Mouse (Mus musculus) kidney, embryonic 15.5 days (tissue): Measurements from ENCODE around the gene Tmem274. TPM values are rescaled to one million over a fixed set of nuclear protein-coding genes. Genes with fewer than 3 reads are reported as not detected.

Experiments
- ATAC-seq: fragments of 200-750 bp; cut with Nextera tagmentation; replicated peaks from 2 replicates; pipeline ENCODE4 v1.8.0; 2017; ENCODE audit warnings: moderate TSS enrichment; ENCODE audit not compliant: low FRiP score
- H3K27ac ChIP-seq: fragments of 300-500 bp; sonication (generic); 2 replicates; pipeline ENCODE4 v1.5.1; 2015; ENCODE audit warnings: mild to moderate bottlenecking, inconsistent platforms
- H3K27me3 ChIP-seq: fragments of 300-500 bp; sonication (generic); 2 replicates; pipeline ENCODE4 v1.6.1; 2015; ENCODE audit warnings: inconsistent platforms
- H3K36me3 ChIP-seq: fragments of 300-500 bp; sonication (generic); 2 replicates; pipeline ENCODE4 v1.6.1; 2015; ENCODE audit warnings: inconsistent platforms
- H3K4me1 ChIP-seq: fragments of 300-500 bp; sonication (generic); 2 replicates; pipeline ENCODE4 v1.6.1; 2015; ENCODE audit warnings: inconsistent platforms
- H3K4me2 ChIP-seq: fragments of 300-500 bp; sonication (generic); 2 replicates; pipeline ENCODE4 v1.6.1; 2015; ENCODE audit warnings: moderate library complexity, mild to moderate bottlenecking, inconsistent platforms
- H3K4me3 ChIP-seq: fragments of 300-500 bp; sonication (generic); replicated peaks from 2 replicates; pipeline ENCODE4 v1.5.1; 2015; ENCODE audit warnings: mild to moderate bottlenecking, inconsistent platforms
- H3K9ac ChIP-seq: fragments of 300-500 bp; sonication (generic); 2 replicates; pipeline ENCODE4 v1.6.1; 2015; ENCODE audit warnings: mild to moderate bottlenecking, inconsistent platforms
- H3K9me3 ChIP-seq: fragments of 300-500 bp; sonication (generic); replicated peaks from 2 replicates; pipeline ENCODE4 v1.6.1; 2016; ENCODE audit warnings: inconsistent platforms
- WGBS: fragments of 180-500 bp; shearing (Covaris S2); methylation state at CpG from one replicate; pipeline ENCODE4 v1.1.7; 2015; ENCODE audit warnings: mixed read lengths; 5-methylcytosine and 5-hydroxymethylcytosine counted together
- polyA plus RNA-seq: library from polyadenylated mRNA; unstranded; fragments of >200 nt; fragmentation: Nextera tagmentation; extraction: Ambion mirVana; gene quantifications from 2 replicates; pipeline ENCODE4 v1.2.1, GENCODE M21; 2015

The Tmem274 gene
- polyA plus RNA-seq, 1 experiment from 2014 or later, result 0.45 TPM

DNA sequence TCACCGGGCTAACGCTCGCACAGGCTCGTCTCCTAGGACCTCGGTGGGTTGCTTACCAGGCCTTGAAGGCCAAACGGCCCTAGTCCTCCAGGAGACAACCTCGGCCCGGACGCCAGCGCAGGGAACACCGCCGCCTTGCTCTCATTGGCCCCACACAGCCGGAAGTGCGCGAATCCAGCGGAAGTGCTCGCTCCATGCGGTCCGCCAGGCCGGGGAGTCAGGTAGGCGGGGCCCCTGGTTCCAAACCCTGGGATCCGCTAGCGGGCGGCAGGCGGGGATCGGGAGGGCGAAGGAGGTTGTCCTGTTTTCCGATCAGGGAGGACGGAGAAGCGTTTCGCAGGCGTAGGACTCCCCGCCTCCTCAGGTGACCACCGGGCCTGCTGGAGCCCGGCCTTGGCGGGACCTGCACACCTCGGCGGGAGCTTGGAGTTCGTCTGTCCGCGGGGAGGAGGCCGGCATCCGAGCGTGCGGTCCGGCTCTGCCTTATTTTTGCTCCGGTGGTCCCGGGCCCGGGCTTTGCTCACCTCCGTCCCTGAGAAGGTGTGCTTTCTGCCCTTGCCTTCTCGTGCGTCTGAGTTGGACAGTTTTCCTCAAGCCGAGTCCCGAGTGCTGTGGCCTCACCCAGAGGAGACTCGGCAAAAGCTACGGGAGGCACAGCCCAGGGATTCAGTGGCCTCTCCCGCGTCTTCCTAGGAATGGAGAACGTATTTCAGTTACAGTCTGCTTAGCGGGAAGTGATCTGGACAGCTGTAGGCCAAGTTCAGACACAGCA, 8.1 kb downstream of the Tmem274 start, which contains the start of the genes Nmnat1 and Lzic:
TSS of gene Nmnat1 (minus strand) at position 150 of the 772 bp plus-strand sequence.
TSS of gene Lzic (plus strand) at position 177 of the 772 bp plus-strand sequence.
- peaks cover 18% of the 10 kb centered on the region for H3K4me1 ChIP-seq
- no peaks in the 10 kb centered on the region for H3K9me3 ChIP-seq
- H3K36me3 ChIP-seq, result peaks cover 37% of the 10 kb centered on the region
- H3K9ac ChIP-seq, result peak within 1 kb of the TSS; percentile 72
- H3K27me3 ChIP-seq, result no peaks in the 10 kb centered on the region
- peak; percentile 97 for ATAC-seq
- peak within 1 kb of the TSS; percentile 82 for H3K4me3 ChIP-seq
- WGBS, result under 1% methylated on average over 59 of the region's 60 CpGs
- peak within 1 kb of the TSS; percentile 83 for H3K4me2 ChIP-seq
- H3K27ac ChIP-seq, result peak within 1 kb of the TSS; percentile 84

DNA sequence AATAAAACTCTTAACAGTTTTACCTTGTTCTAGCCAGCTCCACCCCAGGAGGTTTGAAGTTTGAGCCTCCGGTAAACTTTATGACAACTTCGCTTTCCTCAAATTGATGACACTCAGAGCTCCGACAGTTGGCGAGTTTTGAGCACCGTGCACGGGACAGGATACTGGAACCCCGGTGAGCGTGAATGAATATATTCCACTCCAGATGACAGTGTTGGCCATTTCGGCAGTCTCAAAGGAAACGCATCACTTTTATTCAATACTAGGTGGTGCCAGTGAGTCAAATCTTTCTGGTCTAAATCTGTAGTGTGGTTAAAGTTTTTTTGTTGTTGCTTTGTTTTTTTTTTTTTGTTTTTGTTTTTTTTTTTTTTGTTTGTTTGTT, 8.6 kb downstream of the Tmem274 start:
- Histone ChIP-seq H3K9me3 (no peaks in the 10 kb centered on the region), H3K4me3 (peak overlapping the region; percentile 82), H3K9ac (peak overlapping the region; percentile 72), H3K27me3 (no peaks in the 10 kb centered on the region), H3K4me2 (peak overlapping the region; percentile 83), H3K27ac (peak overlapping the region; percentile 84), H3K36me3 (peaks cover 40% of the 10 kb centered on the region), H3K4me1 (peaks cover 18% of the 10 kb centered on the region)
- ATAC-seq, result peak; percentile 20; the same call in 1 of the 2 replicates
- 0% methylated on average over 10 of the region's 10 CpGs for WGBS

DNA sequence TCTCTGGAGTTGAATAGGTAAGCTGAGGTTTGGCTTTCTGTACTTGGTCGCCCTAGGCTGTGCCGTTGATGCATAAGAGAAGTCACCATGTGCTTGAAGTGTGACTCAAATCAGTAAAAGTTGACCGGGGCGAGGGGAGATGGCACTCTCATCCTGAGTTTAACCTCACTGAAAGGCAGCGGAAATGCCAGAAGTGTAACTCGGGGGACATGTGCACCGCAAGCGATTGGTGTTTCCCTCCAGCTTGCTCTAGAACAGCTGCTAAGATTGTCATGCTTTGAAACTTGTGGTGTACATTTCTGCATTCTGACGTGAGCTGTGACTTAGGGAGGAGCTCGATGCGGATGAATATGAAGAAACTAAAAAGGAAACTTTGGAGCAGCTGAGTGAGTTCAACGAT, 10.6 kb downstream of the Tmem274 start:
- ATAC-seq, result no peak
- H3K27me3 ChIP-seq, result no peaks in the 10 kb centered on the region
- no peak overlapping the region for H3K27ac ChIP-seq
- no peaks in the 10 kb centered on the region for H3K9me3 ChIP-seq
- H3K4me1 ChIP-seq, result peaks cover 18% of the 10 kb centered on the region
- H3K9ac ChIP-seq, result no peak overlapping the region
- 93% methylated on average over 12 of the region's 12 CpGs for WGBS
- H3K4me2 ChIP-seq, result no peak overlapping the region
- no peak overlapping the region for H3K4me3 ChIP-seq
- H3K36me3 ChIP-seq, result peaks cover 58% of the 10 kb centered on the region

DNA sequence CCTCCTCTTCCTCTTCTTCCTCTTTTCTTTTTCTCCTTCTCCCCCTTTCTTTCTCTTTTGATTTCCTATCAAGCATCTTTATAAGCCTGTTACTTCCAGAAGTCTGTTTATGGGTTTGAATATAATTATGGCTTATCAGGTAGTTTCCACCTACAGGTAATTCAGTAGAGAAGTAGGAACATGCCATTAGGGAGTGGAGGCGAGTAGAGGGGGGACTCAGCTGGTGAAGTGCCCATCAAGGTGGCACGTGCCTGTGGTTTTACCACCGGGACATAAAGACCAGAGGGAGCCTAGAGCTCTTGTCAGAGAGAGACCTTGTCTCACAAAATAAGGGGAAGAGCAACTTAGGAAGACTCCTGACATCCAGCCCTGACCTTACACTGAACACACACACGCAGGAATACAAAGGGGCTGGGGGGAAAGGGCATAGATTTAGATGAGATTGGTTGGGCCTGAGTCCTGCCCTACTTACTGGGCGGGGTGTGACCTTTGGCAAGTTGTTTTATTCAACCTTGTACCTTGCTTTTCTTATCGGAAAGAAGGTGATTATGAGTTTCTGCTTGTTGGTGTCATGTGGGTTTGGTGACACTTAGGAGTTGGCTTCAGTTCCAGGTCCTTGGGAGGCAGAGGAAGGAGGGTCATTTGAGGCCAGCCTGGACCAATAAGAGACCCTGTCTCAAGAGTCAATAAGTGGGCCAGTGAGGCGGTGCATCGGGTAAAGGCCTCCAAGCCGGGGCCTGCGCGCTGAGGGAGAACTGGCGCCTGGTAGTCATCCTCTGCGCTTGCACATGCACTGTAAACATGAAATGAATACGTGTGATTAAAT, 12.4 kb downstream of the Tmem274 start:
- ATAC-seq, result no peak
- peaks cover 76% of the 10 kb centered on the region for H3K36me3 ChIP-seq

GRCm38 (mm10) chr4:149491151-149491550, 14.0 kb downstream of the Tmem274 start:
- no peaks in the 10 kb centered on the region for H3K9me3 ChIP-seq
- ATAC-seq, result no peak
- H3K27me3 ChIP-seq, result no peaks in the 10 kb centered on the region
- 94% methylated on average over 3 of the region's 3 CpGs for WGBS
- H3K4me2 ChIP-seq, result no peak overlapping the region
- H3K9ac ChIP-seq, result no peak overlapping the region
- H3K36me3 ChIP-seq, result peaks cover 89% of the 10 kb centered on the region
- H3K4me3 ChIP-seq, result no peak overlapping the region
- H3K4me1 ChIP-seq, result peaks cover 7% of the 10 kb centered on the region; the same call in 1 of the 2 replicates
- no peak overlapping the region for H3K27ac ChIP-seq

More for the DNA sequence above, 12.4 kb downstream of the Tmem274 start:
- Histone ChIP-seq H3K4me2 (no peak overlapping the region), H3K9me3 (no peaks in the 10 kb centered on the region), H3K27me3 (no peaks in the 10 kb centered on the region), H3K27ac (no peak overlapping the region), H3K4me1 (peaks cover 11% of the 10 kb centered on the region), H3K4me3 (no peak overlapping the region), H3K9ac (no peak overlapping the region)
- 95% methylated on average over 14 of the region's 14 CpGs for WGBS

GRCm38 (mm10) chr4:149496612-149497011, 19.4 kb downstream of the Tmem274 start:
- H3K27me3 ChIP-seq, result no peaks in the 10 kb centered on the region

GRCm38 (mm10) chr4:149498901-149499300, 21.7 kb downstream of the Tmem274 start:
- peaks cover 80% of the 10 kb centered on the region for H3K36me3 ChIP-seq
- H3K9me3 ChIP-seq, result no peaks in the 10 kb centered on the region
- WGBS, result 94% methylated on average over 8 of the region's 8 CpGs
- ATAC-seq, result no peak
- no peaks in the 10 kb centered on the region for H3K4me1 ChIP-seq
- H3K9ac ChIP-seq, result no peak overlapping the region
- H3K27me3 ChIP-seq, result no peaks in the 10 kb centered on the region
- H3K4me3 ChIP-seq, result no peak overlapping the region
- no peak overlapping the region for H3K27ac ChIP-seq
- H3K4me2 ChIP-seq, result no peak overlapping the region

More at GRCm38 (mm10) chr4:149496612-149497011, 19.4 kb downstream of the Tmem274 start:
- no peaks in the 10 kb centered on the region for H3K9me3 ChIP-seq
- WGBS, result 73% methylated on average over 2 of the region's 2 CpGs
- peaks cover 85% of the 10 kb centered on the region for H3K36me3 ChIP-seq
- ATAC-seq, result no peak
- no peak overlapping the region for H3K27ac ChIP-seq
- no peak overlapping the region for H3K4me3 ChIP-seq
- no peak overlapping the region for H3K4me2 ChIP-seq
- no peaks in the 10 kb centered on the region for H3K4me1 ChIP-seq
- no peak overlapping the region for H3K9ac ChIP-seq

GRCm38 (mm10) chr4:149499790-149500189, 22.6 kb downstream of the Tmem274 start:
- ATAC-seq, result no peak
- 80% methylated on average over 5 of the region's 5 CpGs for WGBS
- Histone ChIP-seq H3K4me1 (no peaks in the 10 kb centered on the region), H3K27ac (no peak overlapping the region), H3K36me3 (peaks cover 71% of the 10 kb centered on the region), H3K4me3 (no peak overlapping the region), H3K9me3 (no peaks in the 10 kb centered on the region), H3K27me3 (no peaks in the 10 kb centered on the region), H3K9ac (no peak overlapping the region), H3K4me2 (no peak overlapping the region)

- Histone ChIP-seq H3K27me3 (no peaks in the 10 kb centered on the region), H3K9ac (no peak overlapping the region), H3K4me1 (no peaks in the 10 kb centered on the region), H3K4me3 (no peak overlapping the region), H3K9me3 (no peaks in the 10 kb centered on the region), H3K4me2 (no peak overlapping the region), H3K27ac (no peak overlapping the region), H3K36me3 (peaks cover 32% of the 10 kb centered on the region)
- 79% methylated on average over 5 of the region's 5 CpGs for WGBS
- ATAC-seq, result no peak
Measured at GRCm38 (mm10) chr4:149504363-149504762, 27.2 kb downstream of the Tmem274 start.

- peaks cover 29% of the 10 kb centered on the region for H3K36me3 ChIP-seq
- no peak overlapping the region for H3K4me2 ChIP-seq
- H3K27me3 ChIP-seq, result no peaks in the 10 kb centered on the region
- H3K4me1 ChIP-seq, result no peaks in the 10 kb centered on the region
- H3K9me3 ChIP-seq, result no peaks in the 10 kb centered on the region
- 39% methylated on average over 3 of the region's 3 CpGs for WGBS
- no peak overlapping the region for H3K9ac ChIP-seq
- ATAC-seq, result no peak
- no peak overlapping the region for H3K4me3 ChIP-seq
- no peak overlapping the region for H3K27ac ChIP-seq
Measured at GRCm38 (mm10) chr4:149504858-149505257, 27.7 kb downstream of the Tmem274 start.

GRCm38 (mm10) chr4:149505261-149505967, 28.2 kb downstream of the Tmem274 start:
- no peaks in the 10 kb centered on the region for H3K27me3 ChIP-seq
- peaks cover 23% of the 10 kb centered on the region for H3K36me3 ChIP-seq
- no peak overlapping the region for H3K27ac ChIP-seq
- H3K9ac ChIP-seq, result no peak overlapping the region
- no peak overlapping the region for H3K4me2 ChIP-seq
- no peak for ATAC-seq
- H3K4me3 ChIP-seq, result no peak overlapping the region
- H3K9me3 ChIP-seq, result no peaks in the 10 kb centered on the region
- 70% methylated on average over 15 of the region's 15 CpGs for WGBS
- H3K4me1 ChIP-seq, result no peaks in the 10 kb centered on the region
